Mouse (Mus musculus) heart, embryonic 12.5 days (tissue): ENCODE data around the gene Spink2. TPM values are rescaled to one million over a fixed set of nuclear protein-coding genes. Genes with fewer than 3 reads are reported as not detected.

Source experiments
- ATAC-seq: fragments of 200-750 bp; cut with Nextera tagmentation; 2 replicates; pipeline ENCODE4 v1.8.0; 2017; ENCODE audit warnings: moderate TSS enrichment, moderate library complexity; ENCODE audit not compliant: insufficient number of reproducible peaks, low FRiP score
- H3K27ac ChIP-seq: fragments of 300-500 bp; sonication (generic); 2 replicates; pipeline ENCODE4 v1.5.1; 2016; ENCODE audit warnings: mild to moderate bottlenecking, moderate library complexity; ENCODE audit not compliant: poor library complexity, severe bottlenecking
- H3K27me3 ChIP-seq: fragments of 300-500 bp; sonication (generic); replicated peaks from 2 replicates; pipeline ENCODE4 v1.6.1; 2016; ENCODE audit warnings: mild to moderate bottlenecking, moderate library complexity
- H3K36me3 ChIP-seq: fragments of 300-500 bp; sonication (generic); 2 replicates; pipeline ENCODE4 v1.6.1; 2016; ENCODE audit warnings: mild to moderate bottlenecking, moderate library complexity
- H3K4me1 ChIP-seq: fragments of 300-500 bp; sonication (generic); replicated peaks from 2 replicates; pipeline ENCODE4 v1.6.1; 2016; ENCODE audit warnings: mild to moderate bottlenecking
- H3K4me2 ChIP-seq: fragments of 300-500 bp; sonication (generic); 2 replicates; pipeline ENCODE4 v1.6.1; 2016; ENCODE audit warnings: mild to moderate bottlenecking, moderate library complexity
- H3K4me3 ChIP-seq: fragments of 300-500 bp; sonication (generic); 2 replicates; pipeline ENCODE4 v1.5.1; 2016; ENCODE audit warnings: mild to moderate bottlenecking
- H3K9ac ChIP-seq: fragments of 300-500 bp; sonication (generic); 2 replicates; pipeline ENCODE4 v1.6.1; 2016; ENCODE audit warnings: mild to moderate bottlenecking, moderate library complexity
- H3K9me3 ChIP-seq: fragments of 300-500 bp; sonication (generic); replicated peaks from 2 replicates; pipeline ENCODE4 v1.6.1; 2016; ENCODE audit warnings: mild to moderate bottlenecking, moderate library complexity
- WGBS: fragments of 180-500 bp; shearing (Covaris S2); methylation state at CpG from one replicate; pipeline ENCODE4 v1.1.7; 2016; 5-methylcytosine and 5-hydroxymethylcytosine counted together
- polyA plus RNA-seq: library from polyadenylated mRNA; unstranded; fragments of >200 nt; fragmentation: Nextera tagmentation; extraction: Ambion mirVana; gene quantifications from 2 replicates; pipeline ENCODE4 v1.2.1, GENCODE M21; 2016

Spink2 gene
- polyA plus RNA-seq, result 7.3 and 7.9 TPM in 2 replicates

DNA sequence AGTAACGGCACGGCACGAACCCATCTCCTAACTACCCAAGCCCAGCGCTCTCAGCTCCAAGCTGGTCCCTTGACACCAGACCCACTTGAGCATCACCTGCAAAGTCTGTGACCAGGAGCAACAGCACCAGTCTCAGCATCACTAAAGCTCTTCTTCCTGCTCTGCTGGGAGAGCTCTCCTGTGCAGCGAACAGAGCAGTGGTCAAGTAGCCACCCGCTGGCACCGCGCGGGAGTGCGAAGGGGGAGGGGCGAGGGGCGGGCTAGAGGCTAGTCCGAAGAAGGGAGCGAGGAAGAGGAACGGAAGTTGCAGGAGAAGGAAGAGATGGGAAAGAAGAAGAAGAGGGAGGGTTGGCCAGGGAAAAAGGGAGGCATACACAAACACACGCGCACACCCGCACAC lies at the start of gene Spink2:
TSS of gene Spink2 (minus strand) at position 236 of the 400 bp plus-strand sequence.
- peak within 1 kb of the TSS; percentile 43 for H3K4me3 ChIP-seq
- peaks cover 8% of the 10 kb centered on the region; the same call in 1 of the 2 replicates for H3K4me1 ChIP-seq
- ATAC-seq, result 0 out of 2 replicates have a peak, but pooled peaks have one; percentile 47
- H3K9me3 ChIP-seq, result no peaks in the 10 kb centered on the region
- no peaks in the 10 kb centered on the region for H3K36me3 ChIP-seq
- peaks cover 4% of the 10 kb centered on the region; the same call in 1 of the 2 replicates for H3K27me3 ChIP-seq
- 4% methylated on average over 17 of the region's 18 CpGs for WGBS
- H3K27ac ChIP-seq, result no peak within 1 kb of the TSS
- H3K4me2 ChIP-seq, result peak within 1 kb of the TSS; percentile 83
- H3K9ac ChIP-seq, result 0 out of 2 replicates have a peak within 1 kb of the TSS, but pooled peaks have one; percentile 25

DNA sequence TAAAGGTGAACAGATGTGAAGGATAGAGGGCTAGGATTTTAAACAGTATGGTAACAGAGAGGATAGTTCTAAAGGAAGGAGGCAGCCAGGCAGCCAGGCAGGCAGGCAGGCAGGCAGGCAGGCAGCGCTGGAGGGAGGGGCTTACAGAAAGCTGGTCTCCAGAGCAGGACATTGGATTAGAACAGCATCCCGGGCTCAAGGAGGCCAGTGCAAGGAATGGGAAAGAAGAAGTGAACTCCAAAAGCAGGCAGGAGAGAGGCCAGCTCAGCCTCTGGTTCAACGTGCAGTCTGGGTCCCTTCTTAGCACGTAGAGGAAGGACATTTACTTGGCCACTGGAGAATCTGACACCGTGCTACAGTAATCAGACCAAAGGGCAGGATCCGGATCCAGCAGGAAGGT lies 48.9 kb upstream of the Spink2 start:
- H3K4me2 ChIP-seq, result no peak overlapping the region
- H3K36me3 ChIP-seq, result no peaks in the 10 kb centered on the region
- no peak overlapping the region for H3K4me3 ChIP-seq
- H3K27me3 ChIP-seq, result no peaks in the 10 kb centered on the region
- H3K9ac ChIP-seq, result no peak overlapping the region
- H3K9me3 ChIP-seq, result no peaks in the 10 kb centered on the region
- no peak overlapping the region for H3K27ac ChIP-seq
- WGBS, result 47% methylated on average over 6 of the region's 6 CpGs
- ATAC-seq, result no peak
- H3K4me1 ChIP-seq, result no peaks in the 10 kb centered on the region

DNA sequence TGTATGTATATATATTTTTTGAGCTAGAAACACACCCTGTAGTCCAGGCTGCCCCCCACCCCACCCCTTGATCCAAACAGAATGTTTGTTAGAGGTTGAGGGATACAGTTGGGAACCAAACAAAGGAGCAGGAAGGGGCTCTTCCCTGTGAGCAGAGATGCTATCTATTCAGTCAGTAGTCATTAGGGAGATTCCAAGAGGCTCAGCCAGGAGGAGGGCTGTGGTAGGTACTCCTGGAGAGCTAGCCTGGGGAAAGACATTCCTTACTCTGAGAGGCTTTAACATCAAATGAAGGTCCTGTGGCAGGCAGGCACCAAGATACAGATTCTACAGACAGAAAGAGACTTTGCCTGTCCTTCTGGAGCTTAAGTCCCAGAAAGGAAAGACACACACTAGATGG lies 48.0 kb upstream of the Spink2 start:
- no peak overlapping the region for H3K4me3 ChIP-seq
- ATAC-seq, result no peak
- no peaks in the 10 kb centered on the region for H3K36me3 ChIP-seq
- H3K4me1 ChIP-seq, result no peaks in the 10 kb centered on the region
- H3K4me2 ChIP-seq, result no peak overlapping the region
- no peak overlapping the region for H3K27ac ChIP-seq
- no peaks in the 10 kb centered on the region for H3K27me3 ChIP-seq
- no peaks in the 10 kb centered on the region for H3K9me3 ChIP-seq
- H3K9ac ChIP-seq, result no peak overlapping the region

DNA sequence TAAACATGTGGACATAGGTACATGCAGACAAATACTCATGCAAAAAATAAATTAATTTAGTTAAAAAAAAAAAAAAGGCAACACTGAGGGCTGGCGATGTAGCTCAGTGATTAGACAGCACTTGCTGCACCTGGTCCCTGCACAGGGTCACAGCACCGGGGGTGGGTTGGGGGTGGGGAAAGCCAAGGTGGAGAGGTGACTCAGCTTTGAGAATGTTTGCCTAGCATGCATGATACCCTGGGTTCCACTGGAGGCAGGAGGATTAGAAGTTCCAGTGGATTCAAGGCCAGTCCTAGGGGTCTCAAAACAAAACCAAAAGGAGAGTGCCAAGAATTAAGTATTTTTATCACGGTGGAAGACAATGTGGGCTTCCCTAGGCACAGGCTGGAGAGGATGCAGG lies 46.3 kb upstream of the Spink2 start:
- 72% methylated on average over 3 of the region's 3 CpGs for WGBS
- Histone ChIP-seq H3K9ac (no peak overlapping the region), H3K27ac (no peak overlapping the region), H3K36me3 (no peaks in the 10 kb centered on the region), H3K4me2 (no peak overlapping the region), H3K9me3 (no peaks in the 10 kb centered on the region), H3K27me3 (no peaks in the 10 kb centered on the region), H3K4me1 (no peaks in the 10 kb centered on the region), H3K4me3 (no peak overlapping the region)
- no peak for ATAC-seq

DNA sequence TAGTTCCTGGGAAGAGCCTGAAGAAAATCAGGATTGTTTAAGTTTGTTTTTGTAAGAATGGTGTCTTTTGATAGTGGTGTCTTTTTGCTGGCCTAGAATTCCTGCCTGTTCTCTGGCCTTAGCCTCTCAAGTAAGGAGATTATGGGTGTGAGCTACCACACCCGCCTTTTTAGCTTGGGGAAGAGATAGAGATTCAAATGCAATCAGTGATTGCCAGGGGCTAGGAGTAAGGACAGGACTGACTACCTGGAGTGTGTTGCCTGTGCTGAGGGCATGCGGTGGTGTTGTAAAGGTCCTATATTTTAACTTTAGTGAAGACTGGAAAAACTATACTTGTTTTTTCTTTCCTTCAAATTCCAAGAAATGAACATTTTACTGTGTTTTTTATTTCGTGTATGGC lies 43.1 kb upstream of the Spink2 start:
- no peak overlapping the region for H3K27ac ChIP-seq
- H3K36me3 ChIP-seq, result no peaks in the 10 kb centered on the region
- WGBS, result 54% methylated on average over 3 of the region's 3 CpGs
- H3K4me1 ChIP-seq, result no peaks in the 10 kb centered on the region
- H3K27me3 ChIP-seq, result no peaks in the 10 kb centered on the region
- H3K9me3 ChIP-seq, result no peaks in the 10 kb centered on the region
- H3K4me3 ChIP-seq, result no peak overlapping the region
- H3K4me2 ChIP-seq, result no peak overlapping the region
- no peak overlapping the region for H3K9ac ChIP-seq
- ATAC-seq, result no peak

DNA sequence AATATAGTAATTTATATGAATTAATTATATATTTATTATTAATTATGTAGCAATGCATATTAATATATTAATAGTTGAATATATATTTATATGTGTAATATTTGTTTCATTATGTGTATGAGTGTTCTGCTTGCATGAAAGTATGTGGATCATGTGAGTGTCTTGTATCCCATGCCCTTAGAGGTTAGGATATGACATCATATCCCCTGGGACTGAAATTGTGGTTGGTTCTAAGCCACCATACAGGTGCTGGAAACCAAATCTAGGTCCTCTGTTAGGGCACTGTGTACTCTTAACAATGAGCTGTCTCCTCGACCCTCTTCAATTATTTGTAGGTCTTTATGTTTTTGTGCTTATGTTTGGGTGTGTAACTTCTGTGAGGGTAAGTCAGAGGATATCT lies 41.9 kb upstream of the Spink2 start:
- Histone ChIP-seq H3K9me3 (no peaks in the 10 kb centered on the region), H3K4me2 (no peak overlapping the region), H3K27me3 (no peaks in the 10 kb centered on the region), H3K27ac (no peak overlapping the region), H3K36me3 (no peaks in the 10 kb centered on the region), H3K4me1 (no peaks in the 10 kb centered on the region), H3K4me3 (no peak overlapping the region), H3K9ac (no peak overlapping the region)
- no peak for ATAC-seq
- WGBS, result 84% methylated on average over 1 of the region's 1 CpGs

DNA sequence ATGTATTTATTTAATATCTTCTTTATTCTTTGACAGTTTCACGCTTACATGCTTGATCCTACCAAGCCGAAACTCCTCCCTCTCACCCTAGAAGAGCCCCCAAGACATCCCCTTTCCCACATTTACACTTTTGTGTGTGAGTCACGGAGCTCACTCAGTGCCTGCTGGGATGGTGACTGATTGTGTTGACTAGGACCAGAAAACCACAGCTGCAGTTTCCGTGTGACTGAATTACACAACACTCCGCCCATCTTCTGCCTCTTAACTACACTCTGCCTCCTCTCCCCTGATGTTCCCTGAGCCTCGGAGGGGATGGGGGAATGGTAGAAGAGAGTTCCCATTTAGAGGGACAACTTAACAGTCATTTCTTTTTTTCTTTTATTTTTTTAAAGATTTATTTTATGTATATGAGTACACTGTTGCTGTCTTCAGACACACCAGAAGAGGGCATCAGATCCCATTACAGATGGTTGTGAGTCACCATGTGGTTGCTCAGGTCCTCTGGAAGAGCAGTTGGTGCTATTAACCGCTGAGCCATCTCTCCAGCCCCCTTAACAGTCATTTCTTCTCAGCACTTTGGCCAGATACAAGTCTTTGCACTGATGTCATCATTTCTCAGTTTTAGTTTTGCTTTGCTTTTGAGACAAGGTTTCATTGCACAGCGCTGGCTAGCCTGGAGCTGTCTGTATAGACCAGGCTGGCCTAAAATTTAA lies 41.0 kb upstream of the Spink2 start:
- Histone ChIP-seq H3K36me3 (no peaks in the 10 kb centered on the region), H3K27ac (no peak overlapping the region), H3K9me3 (no peaks in the 10 kb centered on the region), H3K27me3 (no peaks in the 10 kb centered on the region), H3K4me1 (no peaks in the 10 kb centered on the region), H3K4me3 (no peak overlapping the region), H3K9ac (no peak overlapping the region), H3K4me2 (no peak overlapping the region)
- no peak for ATAC-seq
- WGBS, result 70% methylated on average over 8 of the region's 8 CpGs

DNA sequence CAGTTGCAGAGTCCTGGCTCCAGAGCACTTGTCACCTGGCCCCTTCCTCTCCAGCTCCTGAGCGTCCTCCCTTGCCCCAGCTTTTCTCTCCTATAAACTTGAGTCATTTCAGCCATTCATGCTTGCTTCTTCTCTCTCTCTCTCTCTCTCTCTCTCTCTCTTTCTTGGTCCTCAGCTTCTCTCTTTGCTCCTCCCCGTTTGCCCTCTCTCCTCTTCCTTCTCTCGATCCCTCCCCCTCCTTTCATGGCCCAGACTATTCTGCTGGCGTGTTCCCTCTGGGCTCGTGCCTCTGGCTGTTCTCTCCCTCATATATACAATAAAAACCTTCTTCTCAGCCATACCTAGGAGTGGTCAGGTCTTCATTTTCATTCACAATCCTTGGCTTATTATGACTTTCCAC lies 40.4 kb upstream of the Spink2 start:
- Histone ChIP-seq H3K4me3 (no peak overlapping the region), H3K36me3 (no peaks in the 10 kb centered on the region), H3K9ac (no peak overlapping the region), H3K4me2 (no peak overlapping the region), H3K9me3 (no peaks in the 10 kb centered on the region), H3K27ac (no peak overlapping the region), H3K27me3 (no peaks in the 10 kb centered on the region), H3K4me1 (no peaks in the 10 kb centered on the region)
- WGBS, result 55% methylated on average over 5 of the region's 5 CpGs
- no peak for ATAC-seq

DNA sequence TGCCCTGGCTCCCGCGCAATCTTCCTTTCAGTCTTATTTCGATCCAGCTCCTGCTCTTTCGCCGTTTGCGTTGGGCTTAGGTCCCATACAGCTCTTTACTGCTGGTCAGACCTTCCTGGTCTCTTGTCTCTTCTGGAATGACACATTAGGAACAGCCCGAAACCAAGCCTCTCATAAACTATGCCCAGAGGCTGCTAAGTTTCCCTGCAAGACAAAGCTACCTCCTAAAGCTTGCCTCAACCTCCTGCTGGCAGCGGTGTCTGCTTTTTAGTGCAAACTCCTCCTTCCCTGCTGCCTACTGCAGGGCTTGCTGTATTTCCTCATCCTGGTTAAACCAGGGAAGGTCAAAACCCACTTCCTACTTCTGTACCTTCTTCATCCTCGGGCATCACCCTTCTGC lies 38.8 kb upstream of the Spink2 start:
- Histone ChIP-seq H3K4me3 (no peak overlapping the region), H3K27me3 (no peaks in the 10 kb centered on the region), H3K9ac (no peak overlapping the region), H3K36me3 (no peaks in the 10 kb centered on the region), H3K4me1 (0 out of 2 replicates have a peak, but pooled peaks cover 3% of the 10 kb centered on the region), H3K27ac (no peak overlapping the region), H3K9me3 (no peaks in the 10 kb centered on the region), H3K4me2 (no peak overlapping the region)
- ATAC-seq, result no peak
- 57% methylated on average over 9 of the region's 9 CpGs for WGBS

DNA sequence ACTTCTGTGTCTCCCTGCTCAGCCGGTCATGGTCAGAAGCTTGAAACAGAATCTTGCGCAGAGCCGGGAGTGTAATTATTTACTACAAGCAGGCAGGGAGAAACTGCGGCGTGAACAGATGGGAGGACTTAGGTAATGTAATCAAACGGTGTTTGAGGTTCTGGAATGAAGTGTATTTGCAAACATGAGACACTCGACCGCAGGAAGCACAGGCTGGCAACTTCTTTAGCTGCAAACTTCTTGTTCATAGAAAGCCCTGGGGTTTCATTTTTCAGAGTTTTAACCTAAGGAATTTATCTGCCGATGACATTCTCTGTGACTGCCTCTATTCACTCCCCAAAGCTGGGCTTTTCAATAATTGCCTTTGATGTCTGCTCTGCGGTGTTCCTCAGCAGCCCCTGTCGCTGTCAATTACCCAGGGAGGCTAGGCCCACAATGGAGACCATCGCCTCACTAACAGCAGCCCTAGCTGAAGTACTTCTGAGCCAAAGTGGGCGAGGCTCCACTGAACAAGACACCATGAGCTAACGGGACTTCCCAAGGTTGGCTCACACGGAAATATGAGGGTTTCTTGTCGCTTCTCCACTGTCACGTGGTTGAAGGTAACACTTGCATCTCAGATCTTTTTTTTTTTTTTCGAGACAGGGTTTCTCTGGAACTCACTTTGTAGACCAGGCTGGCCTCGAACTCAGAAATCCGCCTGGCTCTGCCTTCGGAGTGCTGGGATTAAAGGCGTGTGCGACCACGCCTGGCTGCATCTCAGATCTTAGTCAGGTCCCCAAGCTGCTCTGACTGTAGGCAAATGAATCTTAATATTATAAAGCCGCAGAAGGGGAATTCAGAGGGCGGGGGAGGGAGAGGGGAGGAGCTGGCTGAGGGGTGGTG lies 34.8 kb upstream of the Spink2 start:
- H3K27ac ChIP-seq, result no peak overlapping the region
- H3K9ac ChIP-seq, result 0 out of 2 replicates have a peak overlapping the region, but pooled peaks have one; percentile 15
- H3K36me3 ChIP-seq, result no peaks in the 10 kb centered on the region
- H3K4me3 ChIP-seq, result peak overlapping the region; percentile 26
- 0 out of 2 replicates have a peak, but pooled peaks cover 3% of the 10 kb centered on the region for H3K4me1 ChIP-seq
- 41% methylated on average over 26 of the region's 26 CpGs for WGBS
- H3K9me3 ChIP-seq, result no peaks in the 10 kb centered on the region
- ATAC-seq, result no peak
- H3K27me3 ChIP-seq, result no peaks in the 10 kb centered on the region
- H3K4me2 ChIP-seq, result peak overlapping the region; percentile 60

DNA sequence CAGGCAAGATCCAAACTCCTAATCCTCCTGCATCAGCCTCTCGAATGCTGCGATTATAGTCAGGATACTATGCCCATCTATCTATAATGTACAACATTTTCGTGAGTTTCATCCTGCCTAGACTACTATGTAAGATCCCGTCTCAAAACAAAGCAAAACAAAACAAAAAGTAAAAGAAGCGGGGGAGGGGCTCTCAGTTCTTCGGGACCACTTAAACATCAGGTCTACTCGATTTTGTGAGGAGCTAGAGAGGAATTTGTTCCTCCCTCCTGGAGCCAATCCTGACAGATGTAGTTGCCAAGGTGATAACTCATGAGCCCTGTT lies 34.2 kb upstream of the Spink2 start:
- WGBS, result 45% methylated on average over 7 of the region's 7 CpGs
- ATAC-seq, result no peak
- Histone ChIP-seq H3K4me1 (0 out of 2 replicates have a peak, but pooled peaks cover 3% of the 10 kb centered on the region), H3K9me3 (no peaks in the 10 kb centered on the region), H3K4me2 (peak overlapping the region; percentile 60), H3K36me3 (no peaks in the 10 kb centered on the region), H3K27me3 (no peaks in the 10 kb centered on the region), H3K9ac (no peak overlapping the region), H3K4me3 (peak overlapping the region; percentile 26), H3K27ac (no peak overlapping the region)
